Mouse (Mus musculus): ENCODE results near the gene Olfr710.
"Not testable (repeated sequence)": the region's sequence is repeated elsewhere in the genome, so short reads cannot be mapped to it uniquely, and the experiment has no call there.

DNA sequence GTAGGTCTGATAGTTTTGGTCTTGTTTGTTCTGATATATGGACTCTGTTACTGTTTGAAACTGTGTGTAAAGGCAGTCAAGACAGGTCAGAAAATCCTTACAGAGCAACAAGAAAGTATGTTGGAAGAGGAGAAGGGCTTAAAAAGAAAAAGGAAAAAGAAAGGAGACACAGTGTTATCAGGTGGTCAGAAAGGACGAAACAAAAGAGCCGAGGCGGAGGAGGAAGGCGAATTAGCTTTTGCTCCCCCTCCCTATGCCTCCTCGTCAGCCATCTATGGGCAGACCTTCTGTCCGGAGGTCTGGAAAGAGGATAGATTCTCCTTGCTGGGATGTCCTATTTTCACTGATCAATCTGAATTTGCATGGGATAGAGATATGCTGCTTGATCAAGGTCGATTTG, 27.2 kb downstream of the Olfr710 start:
- TF ChIP-seq CTCF (IDR thresholded peaks at IDR 0.05; ENCODE audit: insufficient read depth, low read length); POLR2A (IDR thresholded peaks at IDR 0.05; ENCODE audit: borderline replicate concordance, extremely low read depth, low read depth, low read length): not testable (repeated sequence)
